Mouse (Mus musculus) heart, embryonic 16.5 days (tissue): ENCODE data around the gene Clic1. TPM values are rescaled to one million over a fixed set of nuclear protein-coding genes. Genes with fewer than 3 reads are reported as not detected.

Experiments
- ATAC-seq: fragments of 200-750 bp; cut with Nextera tagmentation; replicated peaks from 2 replicates; pipeline ENCODE4 v1.8.0; 2017; ENCODE audit warnings: moderate number of reproducible peaks; ENCODE audit not compliant: insufficient read depth, low FRiP score; ENCODE audit errors: extremely low read depth
- H3K27ac ChIP-seq: fragments of 300-500 bp; sonication (generic); 2 replicates; pipeline ENCODE4 v1.5.1; 2014; ENCODE audit warnings: mild to moderate bottlenecking, low read length, control low read depth, moderate library complexity
- H3K27me3 ChIP-seq: fragments of 300-500 bp; sonication (generic); 2 replicates; pipeline ENCODE4 v1.6.1; 2014; ENCODE audit warnings: low read length, mixed read lengths; ENCODE audit not compliant: control insufficient read depth, insufficient read depth
- H3K36me3 ChIP-seq: fragments of 300-500 bp; sonication (generic); 2 replicates; pipeline ENCODE4 v1.6.1; 2014; ENCODE audit not compliant: control insufficient read depth, insufficient read depth
- H3K4me1 ChIP-seq: fragments of 300-500 bp; sonication (generic); 2 replicates; pipeline ENCODE4 v1.6.1; 2014; ENCODE audit warnings: low read length, mixed read lengths; ENCODE audit not compliant: control insufficient read depth, insufficient read depth
- H3K4me2 ChIP-seq: fragments of 300-500 bp; sonication (generic); 2 replicates; pipeline ENCODE4 v1.6.1; 2014; ENCODE audit warnings: low read depth, mild to moderate bottlenecking, control low read depth, low read length
- H3K4me3 ChIP-seq: fragments of 300-500 bp; sonication (generic); 2 replicates; pipeline ENCODE4 v1.5.1; 2014; ENCODE audit warnings: mild to moderate bottlenecking, control low read depth, low read length
- H3K9ac ChIP-seq: fragments of 300-500 bp; sonication (generic); 2 replicates; pipeline ENCODE4 v1.6.1; 2014; ENCODE audit warnings: low read length, control low read depth
- H3K9me3 ChIP-seq: fragments of 300-500 bp; sonication (generic); replicated peaks from 2 replicates; pipeline ENCODE4 v1.6.1; 2016; ENCODE audit warnings: low read length; ENCODE audit not compliant: control insufficient read depth
- WGBS: fragments of 180-500 bp; shearing (Covaris S2); extraction: QIAGEN DNeasy Blood & Tissue Kit; methylation state at CpG from one replicate; pipeline ENCODE4 v1.1.7; 2014; 5-methylcytosine and 5-hydroxymethylcytosine counted together
- polyA plus RNA-seq: library from polyadenylated mRNA; unstranded; fragments of >200 nt; fragmentation: Nextera tagmentation; extraction: Ambion mirVana; gene quantifications from 2 replicates; pipeline ENCODE4 v1.2.1, GENCODE M21; 2015

The Clic1 gene
- polyA plus RNA-seq, 1 experiment from 2014 or later = 372 TPM

DNA sequence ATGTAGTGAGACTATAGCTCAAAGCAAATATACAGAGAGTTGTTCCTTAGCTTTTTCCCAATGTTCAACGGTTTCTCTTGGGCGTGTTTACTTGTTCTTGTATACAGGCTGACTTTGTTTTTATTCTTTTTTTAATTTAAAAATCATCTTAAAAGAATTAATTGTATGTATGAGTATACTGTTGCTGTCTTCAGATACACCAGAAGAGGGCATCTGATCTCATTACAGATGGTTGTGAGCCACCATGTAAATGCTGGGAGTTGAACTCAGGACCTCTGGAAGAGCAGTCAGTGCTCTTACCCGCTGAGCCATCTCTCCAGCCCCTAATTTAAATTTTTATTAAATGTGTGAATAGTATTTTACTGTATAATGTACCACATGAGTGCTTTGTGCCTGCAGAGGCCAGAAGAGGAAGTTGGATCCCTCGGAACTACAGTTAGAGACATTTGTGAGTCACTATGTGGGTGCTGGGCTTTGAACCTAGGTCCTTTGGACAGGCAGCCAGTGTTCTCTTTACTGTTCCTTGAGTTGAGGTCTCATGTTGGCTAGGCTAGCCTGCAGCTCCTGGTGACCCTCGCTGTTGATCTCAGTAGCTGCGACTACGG is 42.3 kb upstream of the Clic1 start:
- Histone ChIP-seq H3K36me3 (peaks cover 54% of the 10 kb centered on the region), H3K9ac (no peak overlapping the region), H3K27me3 (no peaks in the 10 kb centered on the region), H3K27ac (no peak overlapping the region), H3K4me1 (peaks cover 9% of the 10 kb centered on the region), H3K4me2 (no peak overlapping the region), H3K9me3 (no peaks in the 10 kb centered on the region), H3K4me3 (no peak overlapping the region)
- 94% methylated on average over 7 of the region's 7 CpGs for WGBS
- no peak for ATAC-seq

- 85% methylated on average over 7 of the region's 7 CpGs for WGBS
- H3K9me3 ChIP-seq = no peaks in the 10 kb centered on the region
- no peaks in the 10 kb centered on the region for H3K4me1 ChIP-seq
- H3K4me3 ChIP-seq = no peak overlapping the region
- no peak overlapping the region for H3K27ac ChIP-seq
- H3K9ac ChIP-seq = no peak overlapping the region
- peaks cover 68% of the 10 kb centered on the region for H3K36me3 ChIP-seq
- H3K27me3 ChIP-seq = no peaks in the 10 kb centered on the region
- no peak for ATAC-seq
- no peak overlapping the region for H3K4me2 ChIP-seq
These were observed 40.2 kb upstream of the Clic1 start for GRCm38 (mm10) chr17:35009586-35009985.

GRCm38 (mm10) chr17:35011440-35011839 is 38.3 kb upstream of the Clic1 start:
- Histone ChIP-seq H3K4me2 (no peak overlapping the region), H3K4me3 (no peak overlapping the region), H3K27me3 (no peaks in the 10 kb centered on the region), H3K36me3 (peaks cover 65% of the 10 kb centered on the region), H3K27ac (no peak overlapping the region), H3K4me1 (peaks cover 6% of the 10 kb centered on the region), H3K9ac (no peak overlapping the region), H3K9me3 (no peaks in the 10 kb centered on the region)
- 92% methylated on average over 8 of the region's 8 CpGs for WGBS
- no peak for ATAC-seq

- Histone ChIP-seq H3K9me3 (no peaks in the 10 kb centered on the region), H3K4me2 (no peak overlapping the region), H3K9ac (no peak overlapping the region), H3K4me3 (no peak overlapping the region), H3K36me3 (peaks cover 57% of the 10 kb centered on the region), H3K27me3 (no peaks in the 10 kb centered on the region), H3K4me1 (peaks cover 9% of the 10 kb centered on the region), H3K27ac (no peak overlapping the region)
- ATAC-seq = no peak
- 85% methylated on average over 13 of the region's 13 CpGs for WGBS
These were observed 37.3 kb upstream of the Clic1 start for GRCm38 (mm10) chr17:35012430-35012829.

GRCm38 (mm10) chr17:35013221-35013620 is 36.5 kb upstream of the Clic1 start:
- no peaks in the 10 kb centered on the region for H3K27me3 ChIP-seq
- no peak overlapping the region for H3K9ac ChIP-seq
- H3K9me3 ChIP-seq = no peaks in the 10 kb centered on the region
- peaks cover 54% of the 10 kb centered on the region for H3K36me3 ChIP-seq
- ATAC-seq = no peak
- H3K4me3 ChIP-seq = no peak overlapping the region
- no peak overlapping the region for H3K27ac ChIP-seq
- no peak overlapping the region for H3K4me2 ChIP-seq
- peaks cover 9% of the 10 kb centered on the region for H3K4me1 ChIP-seq
- 84% methylated on average over 6 of the region's 6 CpGs for WGBS

- Histone ChIP-seq H3K27me3 (no peaks in the 10 kb centered on the region), H3K9me3 (no peaks in the 10 kb centered on the region), H3K4me1 (peaks cover 9% of the 10 kb centered on the region), H3K4me3 (no peak overlapping the region), H3K9ac (no peak overlapping the region), H3K27ac (no peak overlapping the region), H3K4me2 (no peak overlapping the region), H3K36me3 (peaks cover 50% of the 10 kb centered on the region)
- WGBS = 91% methylated on average over 16 of the region's 16 CpGs
- ATAC-seq = no peak
These were observed 34.5 kb upstream of the Clic1 start for GRCm38 (mm10) chr17:35015296-35015695.

DNA sequence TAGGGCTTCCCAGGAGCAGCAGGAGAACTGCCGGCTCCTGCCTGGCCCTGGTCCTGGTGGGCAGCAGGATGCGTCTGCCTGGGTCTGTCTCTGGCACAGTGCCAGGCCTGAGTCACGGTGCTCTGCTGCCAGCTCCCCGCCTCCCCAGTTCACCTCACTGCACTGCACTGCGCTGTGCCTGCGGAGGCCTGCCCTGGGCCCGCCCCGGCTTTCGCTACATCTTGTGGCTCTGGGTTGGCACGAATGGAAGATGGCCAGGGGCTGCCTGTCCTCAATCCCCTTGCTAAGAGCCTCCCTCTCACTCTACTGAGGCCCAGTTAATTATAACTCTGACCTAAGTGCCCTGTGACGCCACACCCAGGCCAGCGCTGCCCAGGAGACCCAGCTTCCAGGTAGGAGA is 33.4 kb upstream of the Clic1 start, which contains the start of gene Vwa7:
Vwa7 (plus strand) TSS at position 204 of the 400 bp plus-strand sequence.
- H3K36me3 ChIP-seq = peaks cover 39% of the 10 kb centered on the region

DNA sequence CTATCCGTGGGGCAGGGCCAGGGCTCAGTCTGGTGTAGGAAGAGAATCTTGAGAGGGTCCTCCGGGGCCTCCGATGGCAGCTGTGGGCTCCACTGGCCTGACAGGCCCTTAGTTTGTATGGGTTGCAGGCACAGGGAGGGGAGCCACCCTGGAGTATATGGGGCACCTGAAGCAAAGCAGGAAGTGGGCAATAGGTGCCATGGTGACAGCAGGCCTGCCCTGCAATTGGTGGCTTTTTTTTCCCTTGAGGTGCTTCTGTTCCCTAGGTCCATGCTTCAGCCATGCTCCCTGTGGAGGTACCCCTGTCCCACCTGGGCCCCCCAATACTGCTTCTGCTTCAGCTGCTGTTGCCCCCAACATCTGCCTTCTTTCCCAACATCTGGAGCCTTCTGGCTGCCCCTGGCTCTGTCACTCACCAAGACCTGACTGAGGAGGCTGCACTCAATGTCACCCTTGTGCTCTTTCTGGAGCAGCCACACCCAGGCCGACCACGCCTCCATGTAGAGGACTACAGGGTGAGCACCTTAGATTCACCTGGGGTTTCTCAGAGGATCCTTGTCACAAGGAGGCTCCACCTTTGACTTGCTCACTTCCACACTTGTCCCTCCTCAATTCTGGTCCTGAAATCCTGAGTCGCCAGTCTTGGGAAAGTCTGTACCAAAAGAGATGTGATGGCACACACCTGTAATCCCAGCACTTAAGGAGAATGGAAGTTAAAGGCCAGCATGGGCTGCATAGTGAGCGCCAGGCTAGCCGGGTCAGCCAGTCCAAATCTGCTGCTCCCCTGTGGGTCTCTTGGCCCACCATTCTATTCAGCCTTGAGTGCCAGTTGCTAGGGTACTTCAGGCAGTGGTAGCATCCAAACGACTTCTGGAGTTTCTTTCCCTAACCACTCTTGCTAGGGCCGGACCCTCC is 32.7 kb upstream of the Clic1 start:
- no peaks in the 10 kb centered on the region for H3K9me3 ChIP-seq
- peak overlapping the region; percentile 49 for H3K9ac ChIP-seq
- peaks cover 18% of the 10 kb centered on the region for H3K4me1 ChIP-seq
- no peak for ATAC-seq
- 75% methylated on average over 10 of the region's 10 CpGs for WGBS
- H3K27me3 ChIP-seq = no peaks in the 10 kb centered on the region
- peak overlapping the region; percentile 36; the same call in 1 of the 2 replicates for H3K27ac ChIP-seq
- no peak overlapping the region for H3K4me3 ChIP-seq
- H3K4me2 ChIP-seq = no peak overlapping the region
- H3K36me3 ChIP-seq = peaks cover 33% of the 10 kb centered on the region

More for the DNA sequence above, 33.4 kb upstream of the Clic1 start, which contains the start of gene Vwa7:
- H3K4me3 ChIP-seq = no peak within 1 kb of the TSS
- H3K27me3 ChIP-seq = no peaks in the 10 kb centered on the region
- peak within 1 kb of the TSS; percentile 36; the same call in 1 of the 2 replicates for H3K27ac ChIP-seq
- H3K9me3 ChIP-seq = no peaks in the 10 kb centered on the region
- H3K4me2 ChIP-seq = no peak within 1 kb of the TSS
- H3K9ac ChIP-seq = peak within 1 kb of the TSS; percentile 49
- WGBS = 33% methylated on average over 12 of the region's 12 CpGs
- peak; percentile 53 for ATAC-seq
- peaks cover 12% of the 10 kb centered on the region for H3K4me1 ChIP-seq

DNA sequence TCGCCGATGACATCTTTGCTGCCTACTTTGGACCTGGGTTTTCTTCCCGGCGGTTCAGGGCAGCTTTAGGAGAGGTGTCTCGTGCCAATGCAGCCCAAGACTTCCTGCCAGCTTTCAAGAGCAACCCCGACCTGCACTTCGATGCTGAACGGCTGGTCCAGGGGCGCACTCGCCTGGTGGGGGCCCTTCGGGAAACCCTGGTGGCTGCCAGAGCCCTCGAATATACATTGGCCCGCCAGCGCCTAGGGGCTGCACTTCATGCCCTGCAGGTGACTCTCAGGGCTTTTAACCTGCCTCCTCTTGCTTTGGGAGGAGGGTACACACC is 32.1 kb upstream of the Clic1 start:
- Histone ChIP-seq H3K4me2 (no peak overlapping the region), H3K27ac (no peak overlapping the region), H3K4me3 (no peak overlapping the region), H3K9ac (no peak overlapping the region), H3K9me3 (no peaks in the 10 kb centered on the region), H3K36me3 (peaks cover 27% of the 10 kb centered on the region), H3K4me1 (peaks cover 18% of the 10 kb centered on the region), H3K27me3 (no peaks in the 10 kb centered on the region)
- WGBS = 72% methylated on average over 14 of the region's 14 CpGs
- ATAC-seq = no peak
